Mouse (Mus musculus) liver, embryonic 14.5 days (tissue): ENCODE data around the gene Arid4a.

Source experiments
- CTCF ChIP-seq: IDR thresholded peaks from 2 replicates; pipeline ENCODE4 v1.5.1; 2016; ENCODE audit warnings: antibody characterized with exemption, low read depth, control low read depth
- EP300 ChIP-seq: IDR thresholded peaks from 2 replicates; pipeline ENCODE4 v1.6.1; 2016; ENCODE audit warnings: antibody characterized with exemption, low read depth

DNA sequence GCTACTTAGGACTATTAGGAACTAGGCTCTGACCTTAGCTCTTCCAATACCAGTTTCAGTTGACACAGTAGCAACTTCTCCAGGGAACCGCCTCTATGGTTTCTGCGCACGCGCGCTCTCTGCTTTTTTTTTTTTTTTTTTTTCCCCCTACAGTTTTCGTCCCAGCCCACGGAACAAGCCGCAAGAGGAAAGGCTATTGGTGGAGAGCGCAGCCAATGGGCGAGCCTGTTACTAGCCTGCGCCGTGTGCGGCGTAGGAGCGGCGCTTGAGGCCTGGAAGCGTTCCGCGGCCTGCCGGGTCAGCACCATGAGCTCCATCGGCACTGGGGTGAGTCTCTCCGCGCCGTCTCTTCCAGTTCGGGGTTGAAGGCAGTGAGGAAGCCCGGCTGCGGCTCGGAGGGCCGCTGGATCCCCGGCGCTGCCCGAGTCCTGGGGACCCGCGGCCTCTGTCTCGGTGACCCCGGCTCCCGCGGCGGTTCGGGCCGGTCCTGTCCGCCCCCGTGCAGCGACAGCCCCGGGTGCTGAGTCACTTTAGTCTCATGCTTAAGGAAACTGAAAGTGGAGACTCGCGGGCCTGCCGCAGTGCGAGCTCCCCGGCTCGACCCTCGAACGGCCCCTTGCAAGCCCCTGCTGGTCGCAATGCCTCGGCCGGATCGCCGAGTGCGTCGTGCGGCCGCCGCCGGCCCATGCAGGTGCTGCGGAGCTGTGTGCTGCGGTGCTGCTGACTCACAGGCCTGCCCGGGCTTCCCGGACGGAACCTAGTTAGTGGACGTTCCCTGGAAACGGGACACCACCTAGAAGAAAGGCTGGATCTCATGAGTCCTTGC lies 41.1 kb upstream of the Arid4a start, which contains the start of gene Psma3:
- 0 out of 2 replicates have a peak, but pooled peaks have one; percentile 9 for TF ChIP-seq CTCF
- no peak; the same call in 1 of the 2 replicates for TF ChIP-seq EP300
